Mouse (Mus musculus): ENCODE data around the gene Tnfrsf9.
A peak's percentile ranks its signal among the peaks of the same experiment; 100 is the strongest.

DNA sequence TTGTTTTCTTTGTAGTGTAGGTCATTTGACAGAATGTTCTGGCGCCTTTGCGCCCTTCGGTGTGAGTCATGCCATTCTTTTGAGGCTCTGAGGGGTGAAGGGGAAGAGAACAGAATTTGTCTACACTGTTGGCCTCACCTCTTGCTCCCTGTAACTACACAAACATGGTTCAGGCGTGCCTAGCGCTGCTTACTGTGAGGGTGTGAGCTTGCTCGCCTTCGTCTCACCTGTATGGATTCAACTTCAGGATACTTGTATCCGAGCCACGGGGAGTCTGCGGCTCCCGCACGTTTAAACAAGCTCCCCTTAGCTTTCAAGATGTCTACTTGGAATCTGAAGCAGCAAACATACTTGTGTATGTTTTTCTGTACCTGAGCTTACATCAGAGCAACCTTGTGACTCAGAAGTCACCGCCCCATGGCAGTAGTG is 43.4 kb upstream of the Tnfrsf9 start:
- TF ChIP-seq CTCF (IDR thresholded peaks at IDR 0.05; ENCODE audit: insufficient read depth, low read length) (no peak), POLR2A (IDR thresholded peaks at IDR 0.05; ENCODE audit: borderline replicate concordance, extremely low read depth, low read depth, low read length) (peak; percentile 37; the same call in 1 of the 2 replicates)

Measured in lung, adult 2 months (tissue).